Mouse (Mus musculus) CH12.LX (cell line): ENCODE results near the gene Zeb2. TPM values are rescaled to one million over a fixed set of nuclear protein-coding genes. Genes with fewer than 3 reads are reported as not detected.
A peak's percentile ranks its signal among the peaks of the same experiment; 100 is the strongest.

Experiments used
- DNase-seq: peaks from one replicate; pipeline ENCODE4 v3.0.0-alpha.2; 2013; ENCODE audit errors: extremely low read depth
- H3K27ac ChIP-seq: 2 replicates; pipeline ENCODE4 v1.5.1; 2012; ENCODE audit warnings: low read depth, mild to moderate bottlenecking, control low read depth, moderate library complexity; ENCODE audit not compliant: insufficient read depth
- H3K27me3 ChIP-seq: replicated peaks from 2 replicates; pipeline ENCODE3; 2012; ENCODE audit warnings: inconsistent platforms
- H3K36me3 ChIP-seq, 2 experiments: replicated peaks in 1 of 2; 2 replicates each; pipeline versions ENCODE3 to v1.6.1; 2012; ENCODE audit warnings: inconsistent platforms in 1 of 2, low read length in 1 of 2, mild to moderate bottlenecking in 1 of 2, mixed read lengths in 1 of 2, moderate library complexity in 1 of 2; ENCODE audit not compliant: control insufficient read depth in 1 of 2, insufficient read depth in 1 of 2
- H3K4me1 ChIP-seq, 2 experiments: 2 replicates each; pipeline ENCODE4 v1.6.1; 2012; ENCODE audit warnings: inconsistent platforms in 1 of 2, moderate library complexity in 1 of 2; ENCODE audit not compliant: insufficient read depth in 2 of 2, control insufficient read depth in 1 of 2
- H3K4me2 ChIP-seq: 2 replicates; pipeline ENCODE4 v1.6.1; 2012; ENCODE audit warnings: low read depth, mild to moderate bottlenecking, control low read depth; ENCODE audit not compliant: poor library complexity, insufficient read depth, severe bottlenecking
- H3K4me3 ChIP-seq, 3 experiments: fragments of 150-350 bp in 1 of 3; sonication (generic) in 1 of 3; replicated peaks in 1 of 3; 2 replicates each; pipeline versions ENCODE3 to v1.5.1; 2011 to 2012; ENCODE audit warnings: low read depth in 2 of 3, low read length in 2 of 3, mild to moderate bottlenecking in 2 of 3, moderate library complexity in 2 of 3, control low read depth in 1 of 3, improper control_type of control experiment in 1 of 3, inconsistent platforms in 1 of 3, mixed read lengths in 1 of 3; ENCODE audit not compliant: poor library complexity in 1 of 3
- H3K79me2 ChIP-seq: replicated peaks from 2 replicates; pipeline ENCODE4 v1.6.1; 2012; ENCODE audit warnings: mild to moderate bottlenecking, moderate library complexity; ENCODE audit not compliant: control insufficient read depth, poor library complexity, insufficient read depth, severe bottlenecking; ENCODE audit errors: extremely low read depth
- H3K9ac ChIP-seq: 2 replicates; pipeline ENCODE4 v1.6.1; 2012; ENCODE audit warnings: low read depth, mild to moderate bottlenecking, control low read depth, moderate library complexity; ENCODE audit not compliant: insufficient read depth
- H3K9me3 ChIP-seq: replicated peaks from 2 replicates; pipeline ENCODE3; 2012; ENCODE audit warnings: low read length, inconsistent platforms, mixed read lengths
- BHLHE40 ChIP-seq: IDR thresholded peaks from 2 replicates; pipeline ENCODE4 v1.6.1; 2011; ENCODE audit warnings: mild to moderate bottlenecking, low read depth, low read length, improper control_type of control experiment
- CHD2 ChIP-seq: IDR thresholded peaks from 2 replicates; pipeline ENCODE4 v1.6.1; 2011; ENCODE audit warnings: low read length, improper control_type of control experiment
- CTCF ChIP-seq, 2 experiments: IDR thresholded peaks in 1 of 2; conservative IDR thresholded peaks in 1 of 2; 2 replicates each; pipeline ENCODE4 v1.5.1; 2011 to 2012; ENCODE audit warnings: low read depth in 2 of 2, low read length in 2 of 2, improper control_type of control experiment in 1 of 2, inconsistent platforms in 1 of 2, mild to moderate bottlenecking in 1 of 2, moderate library complexity in 1 of 2
- E2F4 ChIP-seq: IDR thresholded peaks from 2 replicates; pipeline ENCODE4 v1.6.1; 2011; ENCODE audit warnings: low read depth, low read length, improper control_type of control experiment; ENCODE audit not compliant: insufficient replicate concordance
- EP300 ChIP-seq: IDR thresholded peaks from 2 replicates; pipeline ENCODE4 v1.6.1; 2011; ENCODE audit warnings: low read length, improper control_type of control experiment
- GABPA ChIP-seq: IDR thresholded peaks from 2 replicates; pipeline ENCODE4 v1.6.1; 2012; ENCODE audit warnings: low read depth, low read length, improper control_type of control experiment, inconsistent platforms; ENCODE audit not compliant: insufficient replicate concordance
- JUND ChIP-seq: conservative IDR thresholded peaks from 2 replicates; pipeline ENCODE4 v1.6.1; 2011; ENCODE audit warnings: low read depth, low read length, improper control_type of control experiment
- MAFK ChIP-seq: IDR thresholded peaks from 2 replicates; pipeline ENCODE4 v1.6.1; 2011; ENCODE audit warnings: low read length, improper control_type of control experiment; ENCODE audit not compliant: insufficient replicate concordance
- MAX ChIP-seq: IDR thresholded peaks from 2 replicates; pipeline ENCODE4 v1.6.1; 2011; ENCODE audit warnings: low read length, improper control_type of control experiment
- MAZ ChIP-seq: IDR thresholded peaks from 2 replicates; pipeline ENCODE4 v1.6.1; 2012; ENCODE audit warnings: low read depth, mild to moderate bottlenecking, inconsistent platforms, low read length, improper control_type of control experiment, moderate library complexity
- MEF2A ChIP-seq: IDR thresholded peaks from 2 replicates; pipeline ENCODE4 v1.6.1; 2014; ENCODE audit warnings: low read depth, mild to moderate bottlenecking, inconsistent platforms, low read length, improper control_type of control experiment, borderline replicate concordance
- MXI1 ChIP-seq: IDR thresholded peaks from 2 replicates; pipeline ENCODE4 v1.6.1; 2011; ENCODE audit warnings: mild to moderate bottlenecking, low read depth, low read length, improper control_type of control experiment
- NRF1 ChIP-seq: IDR thresholded peaks from 2 replicates; pipeline ENCODE4 v1.6.1; 2014; ENCODE audit warnings: low read depth, mild to moderate bottlenecking, inconsistent platforms, low read length, improper control_type of control experiment, moderate library complexity
- PAX5 ChIP-seq: IDR thresholded peaks from 2 replicates; pipeline ENCODE4 v1.6.1; 2012; ENCODE audit warnings: low read length, inconsistent platforms, mixed read lengths
- RAD21 ChIP-seq: IDR thresholded peaks from 2 replicates; pipeline ENCODE4 v1.6.1; 2011; ENCODE audit warnings: low read depth, mild to moderate bottlenecking, low read length, improper control_type of control experiment, moderate library complexity
- SIN3A ChIP-seq: IDR thresholded peaks from 2 replicates; pipeline ENCODE4 v1.6.1; 2012; ENCODE audit warnings: low read length, improper control_type of control experiment, inconsistent platforms
- SMC3 ChIP-seq: IDR thresholded peaks from 2 replicates; pipeline ENCODE4 v1.6.1; 2011; ENCODE audit warnings: low read depth, low read length, improper control_type of control experiment
- TCF12 ChIP-seq: IDR thresholded peaks from 2 replicates; pipeline ENCODE4 v1.6.1; 2014; ENCODE audit warnings: low read depth, mild to moderate bottlenecking, inconsistent platforms, low read length, improper control_type of control experiment
- UBTF ChIP-seq: IDR thresholded peaks from 2 replicates; pipeline ENCODE4 v1.6.1; 2012; ENCODE audit warnings: low read depth, mild to moderate bottlenecking, inconsistent platforms, low read length, improper control_type of control experiment, moderate library complexity
- USF2 ChIP-seq: conservative IDR thresholded peaks from 2 replicates; pipeline ENCODE4 v1.6.1; 2011; ENCODE audit warnings: low read depth, low read length, improper control_type of control experiment
- ZC3H11A ChIP-seq: IDR thresholded peaks from 2 replicates; pipeline ENCODE4 v1.6.1; 2012; ENCODE audit warnings: low read depth, mild to moderate bottlenecking, inconsistent platforms, low read length, improper control_type of control experiment
- ZKSCAN1 ChIP-seq: IDR thresholded peaks from 2 replicates; pipeline ENCODE4 v1.6.1; 2012; ENCODE audit warnings: low read depth, inconsistent platforms, low read length, improper control_type of control experiment, borderline replicate concordance
- ZMIZ1 ChIP-seq: IDR thresholded peaks from 2 replicates; pipeline ENCODE4 v1.6.1; 2012; ENCODE audit warnings: low read depth, mild to moderate bottlenecking, inconsistent platforms, low read length, improper control_type of control experiment
- dilution Hi-C: fragments of 300-500 bp; cut with MboI; formaldehyde crosslinking; loops from 2 replicates; pipeline ENCODE4 v1.14.3; 2020; ENCODE audit warnings: low sequenced_read_pairs; ENCODE audit not compliant: extremely low pct_unique_long_range_greater_than_20kb, extremely low pct_ligation_motif_present
- in situ Hi-C: fragments of 300-500 bp; cut with MboI; formaldehyde crosslinking; loops from 3 replicates; pipeline ENCODE4 v1.14.3; 2019; ENCODE audit warnings: low sequenced_read_pairs, low pct_ligation_motif_present, low pct_unique_long_range_greater_than_20kb, mixed read lengths
- polyA plus RNA-seq: library from polyadenylated mRNA; unstranded; fragments of >175 nt; gene quantifications from 2 replicates; pipeline ENCODE4 v1.2.1, GENCODE M21; 2012; ENCODE audit warnings: low read depth; ENCODE audit not compliant: insufficient read length
- total RNA-seq, 2 experiments: library from RNA; depleted of rRNA; stranded (reverse); fragments of 300-350 nt in 1 of 2; fragments of >200 nt in 1 of 2; gene quantifications; 2 replicates each; pipeline ENCODE4 v1.2.3; 2012 to 2014

Gene Zeb2
- total and polyA plus RNA-seq, 3 experiments: 12.9 to 25.8 (median 20.8) TPM

DNA sequence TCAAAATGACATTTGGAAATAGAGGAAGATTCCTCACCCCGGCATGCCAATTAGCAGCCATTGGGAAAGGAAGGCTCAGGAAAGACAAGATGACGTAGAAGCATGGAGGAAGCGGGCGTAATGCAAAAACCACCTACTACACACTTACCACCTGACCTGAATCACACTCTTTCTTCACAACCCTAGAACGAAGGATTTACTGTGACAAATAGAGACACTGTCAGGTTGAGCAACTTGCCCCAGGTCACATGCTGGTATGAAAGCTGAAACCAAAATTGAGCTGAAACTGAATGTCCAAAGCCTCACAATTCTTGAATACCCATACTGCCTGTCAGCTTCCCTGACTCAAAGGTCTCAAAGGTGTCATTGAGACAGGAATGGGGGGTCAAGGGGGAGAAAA lies 31.5 kb downstream of the Zeb2 start:
- Histone ChIP-seq H3K4me2 (no peak overlapping the region), H3K4me1 (peaks cover 25 to 98% of the 10 kb centered on the region in 2 experiments), H3K79me2 (peaks cover 78% of the 10 kb centered on the region), H3K27me3 (no peaks in the 10 kb centered on the region), H3K27ac (no peak overlapping the region), H3K9me3 (no peaks in the 10 kb centered on the region), H3K9ac (no peak overlapping the region), H3K4me3 (no peak overlapping the region), H3K36me3 (peaks cover 16 to 71% of the 10 kb centered on the region in 2 experiments)
- dilution Hi-C loops: no loop called here
- DNase-seq: no peak
- in situ Hi-C loops: no loop called here
- peak; percentile 55; the same call in 1 of the 2 replicates for TF ChIP-seq BHLHE40
- TF ChIP-seq CTCF (conservative IDR thresholded peaks at IDR 0.05 in 1 of 2, IDR thresholded peaks at IDR 0.05 in 1 of 2; ENCODE audit: low read depth in 2 of 2, low read length in 2 of 2): no peak
- TF ChIP-seq, all 38 proteins: peak for 1

DNA sequence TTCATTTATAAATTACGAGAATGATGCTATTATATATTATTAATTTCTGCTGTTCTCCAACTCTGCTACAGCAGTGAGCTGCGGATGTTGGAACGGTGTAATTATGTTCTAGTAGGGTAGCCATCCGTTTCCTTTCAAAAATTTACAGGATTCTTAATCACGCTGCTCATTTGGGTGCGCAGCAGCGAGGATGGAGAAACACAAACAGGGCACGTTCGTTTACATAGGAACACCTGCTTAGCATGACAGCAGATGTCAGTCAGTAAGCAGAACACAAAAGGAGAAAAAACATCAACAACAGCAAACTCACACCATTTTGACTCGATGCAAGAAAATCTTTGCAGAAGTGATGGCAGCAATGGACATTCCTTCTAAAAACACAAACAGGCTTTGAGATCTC lies 34.2 kb downstream of the Zeb2 start:
- no peak overlapping the region for H3K4me3 ChIP-seq
- DNase-seq: no peak
- in situ Hi-C loops: no loop called here
- H3K27me3 ChIP-seq: no peaks in the 10 kb centered on the region
- H3K4me1 ChIP-seq: peaks cover 12 to 83% of the 10 kb centered on the region in 2 experiments
- no peak overlapping the region for H3K9ac ChIP-seq
- TF ChIP-seq PAX5 (no peak), MAZ (no peak), CHD2 (no peak), BHLHE40 (no peak), USF2 (no peak), MXI1 (no peak), RAD21 (no peak), ZMIZ1 (no peak), NRF1 (no peak), EP300 (no peak), SIN3A (no peak), JUND (no peak)
- H3K4me2 ChIP-seq: no peak overlapping the region
- H3K27ac ChIP-seq: no peak overlapping the region
- peaks cover 69% of the 10 kb centered on the region for H3K79me2 ChIP-seq
- dilution Hi-C loops: no loop called here
- H3K9me3 ChIP-seq: no peaks in the 10 kb centered on the region
- H3K36me3 ChIP-seq: peaks cover 19 to 71% of the 10 kb centered on the region in 2 experiments

DNA sequence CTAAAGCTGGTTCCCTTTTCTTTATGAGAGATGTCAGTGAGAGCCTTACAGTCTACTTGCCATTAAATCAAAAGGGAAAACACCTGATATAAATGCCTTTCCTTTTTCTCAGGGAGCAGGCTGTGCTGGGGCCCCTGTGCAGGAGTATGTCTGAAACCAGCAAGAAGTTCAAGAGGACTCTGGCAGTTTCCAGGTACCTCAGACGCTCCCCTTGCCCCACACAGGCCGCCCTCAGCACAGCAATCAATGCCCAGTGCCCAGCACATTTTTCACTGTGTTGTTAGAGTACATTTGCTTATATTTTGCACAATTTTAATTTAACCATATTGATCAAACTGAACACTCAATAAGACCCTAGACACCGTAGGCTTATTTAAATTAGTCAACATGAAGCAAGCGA lies 35.6 kb downstream of the Zeb2 start:
- Histone ChIP-seq H3K36me3 (peaks cover 23 to 72% of the 10 kb centered on the region in 2 experiments), H3K4me3 (no peak overlapping the region), H3K9me3 (no peaks in the 10 kb centered on the region), H3K4me2 (no peak overlapping the region), H3K4me1 (peaks cover 8 to 68% of the 10 kb centered on the region in 2 experiments), H3K9ac (no peak overlapping the region), H3K27ac (no peak overlapping the region), H3K79me2 (peaks cover 70% of the 10 kb centered on the region), H3K27me3 (no peaks in the 10 kb centered on the region)
- dilution Hi-C loops (no loop called here), in situ Hi-C loops (no loop called here)
- DNase-seq: no peak
- TF ChIP-seq ZC3H11A (no peak), RAD21 (no peak), UBTF (no peak), NRF1 (no peak), GABPA (no peak), USF2 (no peak), EP300 (no peak), MXI1 (no peak), SMC3 (no peak), MAX (no peak), MAFK (no peak), JUND (no peak), MEF2A (no peak), ZKSCAN1 (no peak), TCF12 (no peak), E2F4 (no peak)
